Mouse (Mus musculus): ENCODE measurements around the gene Pkig.

DNA sequence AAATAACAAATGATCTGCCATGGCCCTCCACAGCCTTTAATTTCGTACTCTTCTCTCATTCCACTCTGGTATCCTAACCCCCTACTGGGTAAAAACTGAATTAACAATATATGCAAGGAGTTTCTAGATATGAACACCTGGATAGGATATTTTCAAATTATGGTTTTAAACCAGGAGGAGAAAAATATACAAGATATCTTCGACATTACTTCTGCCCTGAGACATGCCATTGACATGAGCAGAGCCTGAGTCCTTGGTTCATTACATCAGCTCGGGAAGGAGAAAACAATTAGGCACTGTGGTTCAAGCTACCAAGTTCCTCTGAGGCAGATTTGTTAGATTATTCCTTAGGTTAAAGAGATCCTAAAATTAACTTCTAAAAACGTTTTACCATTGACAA lies 14.1 kb upstream of the Pkig start:
- TF ChIP-seq CTCF (IDR thresholded peaks at IDR 0.05; ENCODE audit: low read depth): peak; percentile 45
- no peak for TF ChIP-seq EP300 (IDR thresholded peaks at IDR 0.05; ENCODE audit: low read depth)

Measured in liver, postnatal 0 days (tissue).